Mouse (Mus musculus): ENCODE results near the gene Chp2.

Chp2 gene

GRCm38 (mm10) chr7:122219315-122219801 lies at the start of gene Chp2:
Chp2 (plus strand) TSS chr7:122219496.
- in situ Hi-C loops (cut with MseI, MboI), result no loop called here

GRCm38 (mm10) chr7:122170705-122171104 lies 48.6 kb upstream of the Chp2 start:
- in situ Hi-C loops (cut with MseI, MboI), result no loop called here

DNA sequence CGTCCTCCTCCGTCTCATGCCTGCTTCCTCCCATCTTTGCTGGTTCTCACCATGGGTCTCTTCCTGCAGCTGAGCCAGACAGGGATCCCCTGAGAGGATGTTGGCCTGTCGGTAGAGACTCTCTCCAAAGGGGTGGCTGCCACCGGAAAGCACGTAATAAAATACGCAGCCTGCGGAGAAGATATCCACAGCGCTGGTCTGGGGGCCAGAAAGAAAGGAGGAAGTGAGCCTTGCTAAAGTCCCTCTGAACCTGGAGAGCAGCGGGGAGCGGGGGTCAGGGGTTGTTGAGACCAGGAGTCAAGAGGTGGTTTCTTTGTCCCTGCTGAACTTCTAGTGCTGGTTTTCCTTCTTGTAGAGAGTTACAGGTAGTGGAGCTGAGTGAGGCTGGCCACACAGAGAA lies 47.7 kb upstream of the Chp2 start:
- in situ Hi-C loops (cut with MseI, MboI), result no loop called here

- in situ Hi-C loops (cut with MseI, MboI), result no loop called here
Observed at GRCm38 (mm10) chr7:122180720-122181119, 38.6 kb upstream of the Chp2 start.

DNA sequence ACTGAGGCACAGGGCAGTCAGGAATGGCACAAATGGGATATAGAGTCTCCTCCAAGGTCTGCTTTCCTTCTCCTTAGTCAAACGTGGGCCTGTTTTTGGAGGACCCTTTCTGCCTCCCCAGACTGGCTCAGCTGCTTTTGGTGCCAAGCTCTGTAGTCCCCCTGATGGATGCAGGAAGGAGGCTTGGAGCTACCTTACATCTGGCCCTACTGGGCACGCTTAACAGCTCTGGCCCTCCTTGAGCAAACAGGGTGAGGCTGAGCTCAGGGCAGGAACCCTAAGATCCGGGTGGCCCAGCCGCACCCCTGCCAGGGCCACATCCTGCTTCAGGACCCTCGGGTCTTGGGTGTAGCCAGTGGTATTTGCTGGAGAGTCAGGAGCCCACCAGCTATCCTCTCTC lies 34.7 kb upstream of the Chp2 start:
- in situ Hi-C loops (cut with MseI, MboI), result no loop called here

DNA sequence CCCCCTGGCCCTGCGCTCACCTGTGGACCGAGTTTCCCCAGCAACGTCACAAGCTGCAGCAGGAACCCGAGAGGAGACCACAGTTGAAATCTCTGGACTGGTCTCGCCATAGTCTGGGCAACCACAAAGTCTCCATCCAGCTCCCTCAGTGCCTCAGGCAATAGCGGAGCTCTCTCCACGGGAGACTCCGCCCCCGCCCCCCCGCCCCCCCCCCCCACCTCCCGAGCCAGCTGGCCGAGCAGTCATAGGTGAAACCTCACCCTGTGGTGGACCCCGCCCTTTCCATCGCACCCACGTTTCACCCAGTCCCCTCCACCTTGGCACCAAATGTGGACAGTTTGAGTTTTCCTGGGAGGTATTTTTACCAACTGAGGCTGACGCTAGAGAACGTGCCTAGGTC lies 33.3 kb upstream of the Chp2 start, which contains the start of gene Ern2:
Gene Ern2 (minus strand): TSS at position 165 of the 400 bp plus-strand sequence.
- in situ Hi-C loops (cut with MseI, MboI), result no loop called here

- in situ Hi-C loops (cut with MseI, MboI), result no loop called here
Observed at GRCm38 (mm10) chr7:122189484-122189883, 29.8 kb upstream of the Chp2 start.

- in situ Hi-C loops (cut with MseI, MboI), result no loop called here
Observed at GRCm38 (mm10) chr7:122191097-122191496, 28.2 kb upstream of the Chp2 start.

- in situ Hi-C loops (cut with MseI, MboI), result no loop called here
Observed at GRCm38 (mm10) chr7:122193919-122194318, 25.4 kb upstream of the Chp2 start.

DNA sequence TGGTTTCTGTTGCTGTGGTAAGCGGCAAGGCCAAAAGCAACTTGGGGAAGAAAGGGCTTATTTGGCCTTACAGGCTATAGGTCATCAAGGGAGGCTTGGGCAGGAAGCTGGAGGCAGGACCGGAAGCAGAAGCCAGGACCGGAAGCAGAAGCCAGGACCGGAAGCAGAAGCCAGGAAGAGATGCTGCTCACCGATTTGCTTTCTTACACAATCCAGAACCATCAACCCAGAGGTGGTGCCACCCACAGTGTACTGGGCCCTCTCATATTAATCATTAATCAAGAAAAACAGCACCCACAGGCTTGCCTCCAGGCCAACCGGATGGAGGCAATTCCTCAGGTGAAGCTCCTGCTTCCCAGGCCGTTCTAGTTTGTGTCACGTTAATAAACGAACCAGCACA lies 22.5 kb upstream of the Chp2 start:
- in situ Hi-C loops (cut with MseI, MboI), result no loop called here

- in situ Hi-C loops (cut with MseI, MboI), result no loop called here
Observed at GRCm38 (mm10) chr7:122197306-122197705, 22.0 kb upstream of the Chp2 start.

DNA sequence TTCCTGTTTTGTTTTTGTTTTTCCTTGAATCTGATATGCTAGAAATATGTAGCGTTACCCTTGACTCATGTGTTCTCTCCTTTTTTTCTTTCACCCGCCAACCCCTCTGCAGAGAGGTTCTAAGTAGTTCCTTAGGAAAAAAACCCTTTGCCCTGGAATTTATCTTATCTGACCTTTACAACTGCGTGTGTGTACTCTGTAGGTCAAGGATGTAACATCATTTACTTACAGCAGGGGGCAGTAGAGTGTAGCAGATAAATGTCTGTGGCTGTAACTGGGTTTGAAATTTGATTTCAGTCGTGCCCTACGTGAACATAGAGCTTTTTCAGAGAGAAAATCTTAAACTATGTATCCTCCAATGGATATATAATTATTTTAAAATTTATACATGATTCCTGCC lies 20.0 kb upstream of the Chp2 start:
- in situ Hi-C loops (cut with MseI, MboI), result no loop called here

- in situ Hi-C loops (cut with MseI, MboI), result loop anchor here in 1 of 2 experiments (5.0 kb wide), 1 partner anchor 38 kb away; no protein-coding TSS in a partner anchor
Observed at GRCm38 (mm10) chr7:122203936-122204335, 15.4 kb upstream of the Chp2 start.

- in situ Hi-C loops (cut with MseI, MboI), result no loop called here
Observed at GRCm38 (mm10) chr7:122206121-122206520, 13.2 kb upstream of the Chp2 start.

- in situ Hi-C loops (cut with MseI, MboI), result no loop called here
Observed at GRCm38 (mm10) chr7:122208276-122209021, 10.8 kb upstream of the Chp2 start.

- in situ Hi-C loops (cut with MseI, MboI), result no loop called here
Observed at GRCm38 (mm10) chr7:122226020-122226742, 6.9 kb downstream of the Chp2 start.

- in situ Hi-C loops (cut with MseI, MboI), result no loop called here
Observed at GRCm38 (mm10) chr7:122226744-122227143, 7.4 kb downstream of the Chp2 start.

DNA sequence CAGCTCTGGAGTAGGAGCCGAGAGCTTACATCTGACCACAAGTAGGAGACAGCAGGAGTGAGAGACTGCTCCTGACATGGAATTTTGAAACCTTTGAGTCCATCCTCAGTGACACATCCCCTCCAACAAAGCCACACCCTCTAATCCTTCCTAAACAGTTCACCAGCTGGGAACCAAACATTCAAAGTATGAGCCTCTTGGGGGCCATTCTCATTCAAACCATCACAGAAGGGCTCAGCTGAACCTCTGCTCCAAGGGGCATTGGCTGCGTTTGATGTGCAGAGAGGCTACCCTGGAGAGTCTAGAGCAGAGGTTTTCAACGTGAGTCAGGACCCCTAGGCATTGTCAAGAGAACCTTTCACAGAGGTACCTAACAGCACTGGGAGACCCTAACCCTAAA lies 10.0 kb downstream of the Chp2 start:
- in situ Hi-C loops (cut with MseI, MboI), result no loop called here

DNA sequence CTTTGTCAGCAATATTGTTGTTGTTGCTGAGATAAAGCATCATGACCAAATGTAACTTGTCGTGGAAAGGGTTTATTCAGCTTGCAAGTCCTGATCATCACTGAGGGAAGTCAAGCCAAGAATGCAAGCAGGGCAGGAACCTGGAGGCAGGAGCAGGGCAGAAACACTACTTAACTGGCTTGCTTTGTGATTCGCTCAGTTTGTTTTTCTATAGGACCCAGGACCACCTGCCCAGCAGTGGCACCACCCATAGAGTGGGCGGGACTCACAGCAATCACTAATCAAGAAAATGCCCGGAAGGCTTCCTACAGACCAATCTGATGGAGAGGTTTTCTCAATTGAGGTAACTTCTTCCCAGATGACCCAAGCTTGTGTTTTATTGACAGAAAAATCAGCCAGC lies 10.6 kb downstream of the Chp2 start:
- in situ Hi-C loops (cut with MseI, MboI), result no loop called here

- in situ Hi-C loops (cut with MseI, MboI), result no loop called here
Observed at GRCm38 (mm10) chr7:122230866-122231265, 11.6 kb downstream of the Chp2 start.

- in situ Hi-C loops (cut with MseI, MboI), result no loop called here
Observed at GRCm38 (mm10) chr7:122238939-122239338, 19.6 kb downstream of the Chp2 start.

- in situ Hi-C loops (cut with MseI, MboI), result loop anchor here in 1 of 2 experiments (5.0 kb wide), 1 partner anchor 38 kb away; no protein-coding TSS in a partner anchor
Observed at GRCm38 (mm10) chr7:122240413-122241119, 21.3 kb downstream of the Chp2 start.

Measured in mouse trophoblast stem cell (cell line).